Mouse (Mus musculus) olfactory bulb, adult 2 months (tissue): Measurements from ENCODE around the gene Glud1.

Experiments
- CTCF ChIP-seq: fragments of 200-500 bp; IDR thresholded peaks from 2 replicates; pipeline ENCODE4 v1.5.1; 2012; ENCODE audit warnings: low read depth, mild to moderate bottlenecking, low read length, moderate library complexity; ENCODE audit not compliant: insufficient read depth
- POLR2A ChIP-seq: fragments of 200-500 bp; IDR thresholded peaks from 2 replicates; pipeline ENCODE4 v1.6.1; 2012; ENCODE audit warnings: mild to moderate bottlenecking, low read depth, low read length, moderate library complexity; ENCODE audit not compliant: insufficient read depth

- TF ChIP-seq POLR2A (no peak), CTCF (no peak)
These were observed 12.9 kb upstream of the Glud1 start for GRCm38 (mm10) chr14:34297634-34298033.
